Mouse (Mus musculus) heart, embryonic 14.5 days (tissue): ENCODE measurements around the gene Lingo3. TPM values are rescaled to one million over a fixed set of nuclear protein-coding genes. Genes with fewer than 3 reads are reported as not detected.

ENCODE experiments used
- ATAC-seq: fragments of 200-750 bp; cut with Nextera tagmentation; 2 replicates; pipeline ENCODE4 v1.8.0; 2017; ENCODE audit warnings: low read depth, moderate TSS enrichment; ENCODE audit not compliant: insufficient number of reproducible peaks, insufficient read depth, low FRiP score
- H3K27ac ChIP-seq, 2 experiments: fragments of 200-500 bp in 1 of 2; fragments of 300-500 bp in 1 of 2; sonication (generic) in 1 of 2; replicated peaks in 1 of 2; 2 replicates each; pipeline ENCODE4 v1.5.1; 2012 to 2014; ENCODE audit warnings: low read depth in 2 of 2, low read length in 2 of 2, control low read depth in 1 of 2, mild to moderate bottlenecking in 1 of 2, mixed read lengths in 1 of 2; ENCODE audit not compliant: control insufficient read depth in 1 of 2, insufficient read depth in 1 of 2
- H3K27me3 ChIP-seq: fragments of 300-500 bp; sonication (generic); 2 replicates; pipeline ENCODE4 v1.6.1; 2014; ENCODE audit warnings: mild to moderate bottlenecking, low read length, control low read depth; ENCODE audit not compliant: control insufficient read depth, insufficient read depth
- H3K36me3 ChIP-seq: fragments of 300-500 bp; sonication (generic); 2 replicates; pipeline ENCODE4 v1.6.1; 2014; ENCODE audit warnings: mild to moderate bottlenecking, control low read depth, low read length, mixed read lengths; ENCODE audit not compliant: control insufficient read depth, insufficient read depth
- H3K4me1 ChIP-seq, 2 experiments: fragments of 200-500 bp in 1 of 2; fragments of 300-500 bp in 1 of 2; sonication (generic) in 1 of 2; 2 replicates each; pipeline ENCODE4 v1.6.1; 2012 to 2014; ENCODE audit warnings: low read length in 2 of 2, control low read depth in 1 of 2, mixed read lengths in 1 of 2; ENCODE audit not compliant: control insufficient read depth in 2 of 2, insufficient read depth in 2 of 2
- H3K4me2 ChIP-seq: fragments of 300-500 bp; sonication (generic); 2 replicates; pipeline ENCODE4 v1.6.1; 2014; ENCODE audit warnings: mild to moderate bottlenecking, low read length
- H3K4me3 ChIP-seq, 2 experiments: fragments of 200-500 bp in 1 of 2; fragments of 300-500 bp in 1 of 2; sonication (generic) in 1 of 2; 2 replicates each; pipeline ENCODE4 v1.5.1; 2012 to 2014; ENCODE audit warnings: low read length in 2 of 2, mild to moderate bottlenecking in 2 of 2, control low read depth in 1 of 2, low read depth in 1 of 2, moderate library complexity in 1 of 2; ENCODE audit not compliant: control insufficient read depth in 1 of 2, insufficient read depth in 1 of 2
- H3K9ac ChIP-seq: fragments of 300-500 bp; sonication (generic); 2 replicates; pipeline ENCODE4 v1.6.1; 2014; ENCODE audit warnings: mild to moderate bottlenecking, low read length
- H3K9me3 ChIP-seq: fragments of 300-500 bp; sonication (generic); 2 replicates; pipeline ENCODE4 v1.6.1; 2016; ENCODE audit warnings: low read length, control low read depth; ENCODE audit not compliant: control insufficient read depth
- WGBS: fragments of 180-500 bp; shearing (Covaris S2); extraction: QIAGEN DNeasy Blood & Tissue Kit; methylation state at CpG from one replicate; pipeline ENCODE4 v1.1.7; 2014; 5-methylcytosine and 5-hydroxymethylcytosine counted together
- polyA plus RNA-seq: library from polyadenylated mRNA; unstranded; fragments of >200 nt; fragmentation: Nextera tagmentation; extraction: Ambion mirVana; gene quantifications from 2 replicates; pipeline ENCODE4 v1.2.1, GENCODE M21; 2014

The Lingo3 gene
- polyA plus RNA-seq, 1 experiment from 2014 or later = 0.46 TPM

GRCm38 (mm10) chr10:80843087-80843930 is 530 bp downstream of the Lingo3 start:
- no peak overlapping the region for H3K27ac ChIP-seq
- H3K36me3 ChIP-seq = no peaks in the 10 kb centered on the region
- H3K4me3 ChIP-seq = peak overlapping the region; percentile 27 to 47
- ATAC-seq = no peak
- no peaks in the 10 kb centered on the region for H3K9me3 ChIP-seq
- 10% methylated on average over 32 of the region's 32 CpGs for WGBS
- peak overlapping the region; percentile 81 for H3K4me2 ChIP-seq
- peaks cover 41% of the 10 kb centered on the region for H3K27me3 ChIP-seq
- peak overlapping the region; percentile 74 for H3K9ac ChIP-seq
- H3K4me1 ChIP-seq = peaks cover 2 to 13% of the 10 kb centered on the region in 2 experiments; a peak in 2 of 4 replicates

DNA sequence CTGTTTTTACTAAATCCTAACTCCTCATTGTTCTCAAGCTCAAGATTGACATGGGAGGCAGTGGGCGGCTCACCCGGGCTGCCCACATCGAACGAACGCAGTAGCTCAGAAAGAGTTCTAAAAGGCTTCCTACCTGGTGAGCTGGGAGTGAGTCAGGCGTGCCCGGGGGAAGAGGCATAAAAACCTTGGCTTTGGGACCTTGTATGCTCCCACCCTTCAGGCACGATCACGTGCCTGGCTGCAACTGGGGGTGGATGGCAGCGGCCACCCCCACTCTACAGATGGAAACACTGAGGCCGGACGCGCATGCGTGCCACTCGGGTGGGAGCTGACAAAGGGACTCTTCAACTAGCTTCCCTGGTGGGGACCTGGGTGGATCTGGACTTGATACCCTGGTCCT is 1.5 kb downstream of the Lingo3 start:
- no peak overlapping the region for H3K9ac ChIP-seq
- H3K27ac ChIP-seq = no peak overlapping the region
- WGBS = 79% methylated on average over 15 of the region's 15 CpGs
- peaks cover 42% of the 10 kb centered on the region for H3K27me3 ChIP-seq
- peaks cover 9 to 22% of the 10 kb centered on the region in 2 experiments for H3K4me1 ChIP-seq
- no peak overlapping the region for H3K4me2 ChIP-seq
- H3K4me3 ChIP-seq = no peak overlapping the region
- H3K9me3 ChIP-seq = no peaks in the 10 kb centered on the region
- H3K36me3 ChIP-seq = no peaks in the 10 kb centered on the region
- no peak for ATAC-seq

DNA sequence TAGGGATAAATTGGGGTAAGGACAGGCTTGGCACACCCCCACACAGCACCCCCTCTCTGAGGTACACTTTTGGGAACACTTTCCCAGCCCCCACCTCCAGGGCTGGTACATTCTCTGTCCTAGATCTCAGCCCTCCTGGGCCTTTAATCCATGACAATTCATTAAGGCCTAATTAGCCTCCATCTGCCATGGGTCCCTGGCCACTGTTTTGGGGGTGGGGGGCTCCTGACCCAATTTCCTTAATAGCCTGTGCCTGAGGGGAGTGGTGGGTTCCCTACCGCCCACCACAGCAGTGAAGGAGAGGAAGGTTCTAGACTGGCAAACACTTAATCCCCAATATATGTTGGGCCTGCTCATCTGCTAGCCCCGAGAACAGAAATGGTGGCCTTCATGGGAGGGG is 2.2 kb downstream of the Lingo3 start:
- peaks cover 46% of the 10 kb centered on the region for H3K27me3 ChIP-seq
- 88% methylated on average over 2 of the region's 2 CpGs for WGBS

GRCm38 (mm10) chr10:80839848-80840247 is 4.0 kb downstream of the Lingo3 start:
- WGBS = 55% methylated on average over 6 of the region's 6 CpGs
- Histone ChIP-seq H3K9me3 (0 out of 2 replicates have a peak, but pooled peaks cover 3% of the 10 kb centered on the region), H3K4me3 (no peak overlapping the region), H3K4me1 (peaks cover 20 to 36% of the 10 kb centered on the region in 2 experiments), H3K36me3 (no peaks in the 10 kb centered on the region), H3K27me3 (peaks cover 58% of the 10 kb centered on the region), H3K4me2 (no peak overlapping the region), H3K27ac (no peak overlapping the region), H3K9ac (no peak overlapping the region)
- ATAC-seq = no peak

More for the DNA sequence above, 2.2 kb downstream of the Lingo3 start:
- ATAC-seq = no peak
- Histone ChIP-seq H3K9ac (no peak overlapping the region), H3K36me3 (no peaks in the 10 kb centered on the region), H3K27ac (no peak overlapping the region), H3K4me3 (no peak overlapping the region), H3K4me1 (peaks cover 15 to 29% of the 10 kb centered on the region in 2 experiments), H3K4me2 (no peak overlapping the region), H3K9me3 (no peaks in the 10 kb centered on the region)

- Histone ChIP-seq H3K9me3 (0 out of 2 replicates have a peak, but pooled peaks cover 6% of the 10 kb centered on the region), H3K4me1 (peaks cover 21 to 28% of the 10 kb centered on the region in 2 experiments), H3K27ac (peak overlapping the region; percentile 54 to 62), H3K36me3 (no peaks in the 10 kb centered on the region), H3K4me3 (no peak overlapping the region), H3K9ac (0 out of 2 replicates have a peak overlapping the region, but pooled peaks have one; percentile 0), H3K27me3 (peaks cover 58% of the 10 kb centered on the region), H3K4me2 (no peak overlapping the region)
- 63% methylated on average over 2 of the region's 2 CpGs for WGBS
- no peak for ATAC-seq
Observed at GRCm38 (mm10) chr10:80838346-80838912, 5.4 kb downstream of the Lingo3 start.

DNA sequence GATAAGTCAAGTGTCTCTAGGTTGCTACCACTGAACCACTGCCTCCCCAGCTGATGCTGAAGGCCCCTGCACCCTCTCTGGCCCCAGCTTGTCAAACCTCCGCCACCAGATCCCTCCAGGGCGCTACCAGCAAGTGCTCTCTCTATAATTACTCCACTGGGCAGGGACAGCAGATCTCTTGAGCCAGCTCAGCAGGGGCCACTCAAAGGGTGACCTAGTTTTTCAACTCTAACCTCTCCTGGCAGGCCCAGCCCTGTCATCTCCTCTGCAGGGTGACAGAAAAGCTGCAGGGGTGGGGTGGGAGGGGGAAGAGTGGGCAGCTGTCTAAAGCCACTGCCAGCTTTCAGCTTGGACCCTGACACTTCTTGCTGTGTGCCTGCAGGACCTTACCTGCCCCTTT is 6.0 kb downstream of the Lingo3 start:
- H3K27me3 ChIP-seq = peaks cover 56% of the 10 kb centered on the region
- peak; percentile 13; the same call in 1 of the 2 replicates for ATAC-seq
- 13% methylated on average over 2 of the region's 2 CpGs for WGBS
- H3K9me3 ChIP-seq = 0 out of 2 replicates have a peak, but pooled peaks cover 6% of the 10 kb centered on the region
- peak overlapping the region; percentile 9; the same call in 1 of the 2 replicates for H3K4me2 ChIP-seq
- H3K36me3 ChIP-seq = no peaks in the 10 kb centered on the region
- 0 out of 2 replicates have a peak overlapping the region, but pooled peaks have one; percentile 0 for H3K9ac ChIP-seq
- H3K4me3 ChIP-seq = no peak overlapping the region
- peaks cover 21 to 26% of the 10 kb centered on the region in 2 experiments for H3K4me1 ChIP-seq
- H3K27ac ChIP-seq = peak overlapping the region; percentile 54 to 62

DNA sequence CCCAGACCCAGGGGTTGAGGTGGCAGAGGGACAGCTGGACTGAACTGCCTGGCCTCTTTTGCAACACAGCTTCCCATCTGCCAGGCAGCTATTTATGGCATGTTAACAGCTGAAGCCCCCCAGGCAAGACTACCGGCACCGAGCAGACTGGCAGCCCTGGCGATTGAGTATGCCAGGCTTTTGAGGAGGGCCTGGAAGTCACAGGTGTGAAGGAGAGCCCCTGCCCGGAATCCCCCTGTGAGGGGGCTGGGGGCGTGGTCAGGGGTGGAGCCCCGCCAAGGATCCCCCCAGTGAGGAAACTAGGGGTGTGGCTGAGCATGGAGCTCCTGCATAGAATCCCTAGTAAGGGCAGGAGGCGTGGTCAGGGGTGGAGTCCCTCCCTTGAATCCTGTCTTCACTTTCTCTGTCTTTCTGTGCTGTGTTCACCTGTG is 6.9 kb downstream of the Lingo3 start:
- no peak for ATAC-seq
- no peak overlapping the region for H3K4me3 ChIP-seq
- no peak overlapping the region for H3K4me2 ChIP-seq
- peak overlapping the region; percentile 28 to 54 for H3K27ac ChIP-seq
- peaks cover 21 to 26% of the 10 kb centered on the region in 2 experiments for H3K4me1 ChIP-seq
- 0 out of 2 replicates have a peak, but pooled peaks cover 6% of the 10 kb centered on the region for H3K9me3 ChIP-seq
- WGBS = 18% methylated on average over 7 of the region's 7 CpGs
- H3K9ac ChIP-seq = no peak overlapping the region
- H3K27me3 ChIP-seq = peaks cover 47% of the 10 kb centered on the region
- H3K36me3 ChIP-seq = no peaks in the 10 kb centered on the region
